Mouse (Mus musculus): ENCODE measurements around the gene Bptf. TPM values are rescaled to one million over a fixed set of nuclear protein-coding genes. Genes with fewer than 3 reads are reported as not detected.
"Not testable (repeated sequence)": the region's sequence is repeated elsewhere in the genome, so short reads cannot be mapped to it uniquely, and the experiment has no call there.

Bptf gene
- total RNA-seq (2021), result 10 to 100 TPM; 22.4 to 24.2 TPM
- long read RNA-seq, experiment 1, partial matches to known transcripts, result 2 of 6 reads
- long read RNA-seq, experiment 1, other reads (novel, unspliced or antisense), result 4 of 6 reads
- long read RNA-seq, experiment 2, partial matches to known transcripts, result 0 of 4 reads
- long read RNA-seq, experiment 2, other reads (novel, unspliced or antisense), result 4 of 4 reads

DNA sequence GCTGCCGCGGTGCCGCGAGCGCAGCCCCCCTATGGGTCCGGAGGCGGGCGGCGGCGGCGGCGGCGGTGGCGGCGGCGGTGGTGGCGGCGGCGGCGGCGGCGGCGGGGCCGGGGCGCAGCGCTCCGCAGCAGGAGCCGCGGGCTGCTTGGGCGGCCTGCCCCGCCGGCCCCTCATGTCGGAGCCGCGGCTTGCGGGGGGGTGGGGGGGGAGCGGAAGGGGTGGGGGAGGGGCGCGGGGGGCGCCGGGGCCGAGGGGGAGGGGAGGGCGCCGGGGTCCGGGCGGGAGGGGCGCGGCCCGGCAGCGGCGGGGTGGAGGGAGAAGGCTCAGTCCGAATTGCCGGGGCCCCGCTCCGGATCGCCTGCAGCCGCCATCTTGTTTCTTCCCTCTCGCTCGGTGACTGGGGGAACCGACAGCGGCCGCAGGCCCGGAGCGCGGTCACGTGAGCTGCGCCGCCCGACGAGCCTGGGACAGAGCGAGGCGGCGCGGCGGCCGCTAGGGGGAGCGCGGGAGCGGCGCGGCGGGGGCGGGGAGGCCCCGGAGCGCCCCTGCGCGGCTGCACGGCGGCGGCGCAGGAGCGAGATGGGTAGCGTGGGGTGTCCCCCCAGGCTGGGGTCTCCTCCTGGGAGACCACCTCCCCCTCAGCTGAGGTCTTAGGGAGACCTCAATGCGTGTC lies at the start of gene Bptf:
TSS of gene Bptf (minus strand) at position 379 of the 673 bp plus-strand sequence.
- TF ChIP-seq CTCF (IDR thresholded peaks at IDR 0.05), result peak; percentile 95
- peak; percentile 96 for DNase-seq
- intact Hi-C loops (cut with DNase I), result loop anchor here (2.0 to 5.0 kb wide), 2 partner anchors 19 to 35 kb away; no protein-coding TSS in a partner anchor
- Histone ChIP-seq H3K27ac (peak within 1 kb of the TSS; percentile 94), H3K4me3 (peak within 1 kb of the TSS; percentile 94)

DNA sequence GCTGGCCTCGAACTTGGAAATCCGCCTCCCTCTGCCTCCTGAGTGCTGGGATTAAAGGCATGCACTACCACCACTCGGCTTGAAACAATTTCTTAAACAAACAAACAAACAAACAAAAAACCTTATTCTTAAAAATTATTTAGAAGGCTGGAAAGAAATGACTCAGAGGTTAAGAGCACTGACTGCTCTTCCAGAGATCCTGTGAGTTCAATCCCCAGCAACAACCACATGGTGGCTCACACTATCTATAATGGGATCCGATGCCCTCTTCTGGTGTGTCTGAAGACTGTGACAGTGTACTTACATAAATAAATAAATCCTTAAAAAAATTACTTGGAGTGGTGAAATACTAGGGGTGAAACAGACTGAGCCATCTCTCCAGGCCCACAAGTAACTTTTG lies 29.3 kb upstream of the Bptf start:
- Histone ChIP-seq H3K4me3 (no peak overlapping the region), H3K27ac (no peak overlapping the region)
- TF ChIP-seq CTCF (IDR thresholded peaks at IDR 0.05), result no peak
- intact Hi-C loops (cut with DNase I), result no loop called here
- no peak for DNase-seq

DNA sequence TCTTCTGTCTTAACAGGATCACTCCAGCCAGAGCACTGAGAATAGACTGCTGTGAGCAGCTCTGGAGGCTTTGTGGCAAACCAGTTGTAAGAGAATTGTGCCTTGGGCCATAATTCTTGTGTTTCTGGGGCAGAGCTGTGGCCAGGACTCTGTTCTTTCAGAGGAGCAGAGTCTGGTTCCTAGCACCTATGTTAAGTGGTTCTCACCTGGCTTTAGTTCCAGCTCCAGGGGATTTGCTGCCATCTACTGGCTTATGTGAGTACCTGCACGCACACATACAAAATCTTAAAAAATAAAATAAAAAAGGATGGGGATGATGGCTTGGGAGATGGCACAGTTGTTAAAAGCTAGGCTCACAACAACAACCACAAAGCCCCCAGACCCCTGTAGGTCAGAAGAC lies 27.1 kb upstream of the Bptf start:
- DNase-seq, result no peak
- H3K4me3 ChIP-seq, result no peak overlapping the region
- intact Hi-C loops (cut with DNase I), result no loop called here
- peak; percentile 63 for TF ChIP-seq CTCF (IDR thresholded peaks at IDR 0.05)
- H3K27ac ChIP-seq, result no peak overlapping the region

DNA sequence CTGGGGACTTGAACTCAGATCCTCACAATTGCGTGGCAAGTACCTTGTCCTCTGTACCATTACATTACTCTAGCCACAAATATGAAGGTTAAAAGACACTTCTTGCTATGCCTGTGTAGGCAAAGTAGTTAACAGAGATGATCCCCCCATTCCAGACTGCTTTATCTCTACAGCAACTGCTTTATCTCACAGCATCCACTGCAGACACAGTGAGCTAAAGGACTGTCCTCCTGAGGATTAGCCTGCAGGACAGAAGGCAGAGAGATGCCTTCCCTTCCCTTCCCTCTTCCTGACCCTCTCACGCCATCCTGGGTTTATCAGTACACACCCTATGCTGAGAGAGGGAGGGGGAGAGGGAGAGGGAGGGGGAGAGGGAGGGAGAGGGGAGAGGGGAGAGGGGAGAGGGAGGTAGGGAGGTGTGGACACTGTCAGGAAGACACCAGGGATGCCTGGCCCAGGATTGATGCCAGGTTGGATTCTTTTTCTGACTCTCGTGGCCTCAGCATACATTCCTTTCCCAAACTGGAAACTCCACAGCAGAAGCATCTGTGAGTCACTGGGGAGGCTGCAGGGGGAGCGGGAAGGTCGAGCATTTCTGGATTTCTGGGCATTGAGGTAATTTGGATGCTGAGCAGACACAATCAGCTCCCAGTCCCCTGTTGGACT lies 25.2 kb upstream of the Bptf start:
- intact Hi-C loops (cut with DNase I), result no loop called here
- Histone ChIP-seq H3K27ac (no peak overlapping the region), H3K4me3 (no peak overlapping the region)
- no peak for TF ChIP-seq CTCF (IDR thresholded peaks at IDR 0.05)
- peak; percentile 31 for DNase-seq

DNA sequence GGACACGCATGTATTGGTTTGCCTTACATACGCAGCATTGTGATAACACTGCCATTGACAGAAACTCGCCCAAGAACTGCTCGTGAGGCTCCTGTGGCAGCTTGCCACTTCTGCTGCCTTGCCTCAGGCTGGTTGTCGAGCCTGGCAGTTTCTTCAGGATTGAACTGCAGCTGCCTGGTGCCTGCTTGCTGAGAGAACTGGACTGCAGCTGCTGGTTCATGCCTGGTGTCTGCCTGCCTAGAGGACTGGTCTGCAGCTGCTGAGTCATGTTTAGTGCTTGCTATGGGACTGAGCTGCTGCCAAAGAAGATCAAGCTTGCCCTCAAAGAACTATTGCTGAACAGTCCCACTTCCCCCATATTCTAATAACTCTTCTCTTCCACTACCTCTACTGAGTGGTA lies 23.4 kb upstream of the Bptf start:
- intact Hi-C loops (cut with DNase I), result no loop called here
- no peak for TF ChIP-seq CTCF (IDR thresholded peaks at IDR 0.05)

DNA sequence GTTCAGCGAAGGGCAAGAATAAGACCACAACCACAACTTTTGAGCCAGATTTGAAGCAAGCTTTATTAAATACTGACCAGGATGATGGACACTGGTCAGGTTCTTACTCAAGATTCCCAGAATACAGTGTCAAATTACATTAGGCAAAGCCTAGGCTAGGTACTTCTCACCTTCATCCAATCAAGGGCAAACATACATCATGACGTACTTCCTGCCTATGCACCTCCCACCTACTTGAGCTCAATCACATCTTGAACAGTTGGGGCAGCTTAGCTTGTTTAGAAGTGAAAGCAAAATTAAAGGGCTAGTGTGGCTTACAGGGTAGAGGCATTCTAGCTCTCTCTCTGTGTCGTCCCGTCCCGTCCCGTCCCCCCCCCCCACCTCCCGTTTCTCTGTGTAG lies 22.5 kb upstream of the Bptf start:
- no peak for TF ChIP-seq CTCF (IDR thresholded peaks at IDR 0.05)
- DNase-seq, result no peak
- intact Hi-C loops (cut with DNase I), result loop anchor here (5.0 kb wide), 1 partner anchor 52 kb away; no protein-coding TSS in a partner anchor
- no peak overlapping the region for H3K4me3 ChIP-seq
- no peak overlapping the region for H3K27ac ChIP-seq

More for the DNA sequence above, 23.4 kb upstream of the Bptf start:
- DNase-seq, result no peak
- Histone ChIP-seq H3K4me3 (no peak overlapping the region), H3K27ac (no peak overlapping the region)

DNA sequence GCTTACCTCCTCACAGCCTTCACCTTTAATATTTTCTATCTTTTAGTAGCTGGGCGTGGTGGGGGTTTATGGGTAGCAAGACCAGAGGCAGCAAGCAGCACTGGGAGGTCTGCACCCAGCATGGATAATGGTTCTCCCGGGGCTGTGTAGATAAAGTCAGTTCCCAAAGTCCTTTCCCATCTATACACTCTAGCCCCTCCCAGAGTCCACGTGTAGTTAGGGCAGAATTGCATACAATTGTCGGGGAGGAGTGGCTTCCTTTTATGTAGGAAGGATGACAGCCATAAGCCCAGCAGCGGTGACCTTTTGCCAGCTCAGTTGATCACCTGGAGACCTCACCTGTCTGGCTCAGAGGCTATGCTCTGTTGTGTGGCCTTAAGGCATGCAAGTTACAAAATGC lies 21.7 kb upstream of the Bptf start:
- H3K27ac ChIP-seq, result no peak overlapping the region
- DNase-seq, result no peak
- TF ChIP-seq CTCF (IDR thresholded peaks at IDR 0.05), result no peak
- no peak overlapping the region for H3K4me3 ChIP-seq
- intact Hi-C loops (cut with DNase I), result loop anchor here (5.0 kb wide), 1 partner anchor 51 kb away; no protein-coding TSS in a partner anchor

DNA sequence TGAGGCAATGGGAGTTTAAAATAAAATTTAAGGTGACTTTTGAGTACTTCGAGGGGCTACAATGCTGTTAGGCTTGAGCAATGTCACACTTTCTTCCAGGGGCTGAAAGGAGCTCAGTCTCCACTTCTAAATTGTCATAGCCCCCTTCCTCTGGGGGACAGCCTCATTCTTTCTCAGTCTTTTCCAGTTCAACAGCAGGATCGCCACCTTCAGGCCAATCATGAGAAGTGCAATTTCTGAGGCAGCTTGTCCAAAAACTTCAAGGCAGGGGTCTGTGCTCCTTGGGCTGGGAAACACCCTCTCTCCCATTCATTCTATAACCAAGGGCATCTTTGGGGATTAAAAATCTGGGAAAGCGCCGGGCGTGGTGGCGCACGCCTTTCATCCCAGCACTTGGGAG lies 19.9 kb upstream of the Bptf start:
- no peak overlapping the region for H3K27ac ChIP-seq
- intact Hi-C loops (cut with DNase I), result loop anchor here (5.0 kb wide), 1 partner anchor 50 kb away; no protein-coding TSS in a partner anchor
- peak; percentile 64 for TF ChIP-seq CTCF (IDR thresholded peaks at IDR 0.05)
- DNase-seq, result no peak
- H3K4me3 ChIP-seq, result no peak overlapping the region

DNA sequence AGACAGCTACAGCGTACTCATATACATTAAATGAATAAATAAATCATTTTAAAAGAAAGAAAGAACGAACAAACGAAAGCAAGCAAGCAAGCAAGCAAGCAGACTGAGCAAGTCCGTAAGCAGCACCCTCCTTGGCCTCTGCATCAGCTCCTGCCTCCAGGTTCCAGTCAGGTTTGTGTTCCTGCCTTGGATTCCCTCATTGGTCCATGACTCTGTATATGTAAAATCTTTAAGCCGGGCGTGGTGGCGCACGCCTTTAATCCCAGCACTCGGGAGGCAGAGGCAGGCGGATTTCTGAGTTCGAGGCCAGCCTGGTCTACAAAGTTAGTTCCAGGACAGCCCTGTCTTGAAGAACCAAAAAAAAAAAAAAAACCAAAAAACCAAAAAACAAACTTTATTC lies 12.0 kb upstream of the Bptf start:
- H3K27ac ChIP-seq; intact Hi-C loops (cut with DNase I); H3K4me3 ChIP-seq; DNase-seq: not testable (repeated sequence)

DNA sequence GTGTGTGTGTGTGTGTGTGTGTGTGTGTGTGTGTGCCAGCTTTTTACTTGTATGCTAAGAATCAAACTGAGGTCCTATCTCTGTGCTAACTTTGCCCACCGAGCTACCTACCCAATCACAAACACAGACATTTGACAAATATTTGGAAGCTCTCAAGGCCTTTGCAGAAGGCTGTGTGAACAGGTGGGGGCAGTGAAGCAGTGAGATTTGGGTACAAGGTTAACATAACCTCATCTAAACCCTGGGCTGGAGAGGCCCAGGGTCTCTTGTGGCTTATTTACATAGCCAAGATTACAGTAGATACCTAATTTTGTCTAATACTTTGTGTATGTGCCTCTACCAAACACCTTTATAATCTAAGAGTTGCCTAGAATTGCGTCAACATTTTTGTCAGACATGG lies 10.5 kb upstream of the Bptf start:
- H3K27ac ChIP-seq, result no peak overlapping the region
- intact Hi-C loops (cut with DNase I), result no loop called here
- DNase-seq, result no peak
- no peak for TF ChIP-seq CTCF (IDR thresholded peaks at IDR 0.05)
- H3K4me3 ChIP-seq, result no peak overlapping the region

DNA sequence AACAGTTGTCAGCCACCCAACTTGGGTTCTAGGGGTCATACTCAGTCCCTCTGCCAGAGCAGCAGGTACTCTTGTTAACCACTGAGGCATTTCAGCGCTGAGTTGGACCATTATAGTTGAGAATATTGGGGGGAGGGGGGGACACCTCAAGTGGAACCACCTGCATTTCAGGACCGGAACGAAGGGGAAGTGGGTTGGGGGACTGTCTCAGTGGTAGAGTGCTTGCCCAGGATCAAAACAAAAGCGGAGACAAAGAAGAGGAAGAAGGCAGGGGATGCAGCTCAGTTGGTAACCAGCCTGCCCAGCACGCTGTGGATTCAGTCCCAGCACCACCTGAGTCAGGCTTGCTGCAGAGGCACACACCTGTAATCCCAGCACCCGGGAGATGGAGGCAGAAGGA lies 8.8 kb upstream of the Bptf start:
- H3K27ac ChIP-seq, result no peak overlapping the region
- no peak for DNase-seq
- H3K4me3 ChIP-seq, result no peak overlapping the region
- TF ChIP-seq CTCF (IDR thresholded peaks at IDR 0.05), result no peak
- intact Hi-C loops (cut with DNase I), result no loop called here

DNA sequence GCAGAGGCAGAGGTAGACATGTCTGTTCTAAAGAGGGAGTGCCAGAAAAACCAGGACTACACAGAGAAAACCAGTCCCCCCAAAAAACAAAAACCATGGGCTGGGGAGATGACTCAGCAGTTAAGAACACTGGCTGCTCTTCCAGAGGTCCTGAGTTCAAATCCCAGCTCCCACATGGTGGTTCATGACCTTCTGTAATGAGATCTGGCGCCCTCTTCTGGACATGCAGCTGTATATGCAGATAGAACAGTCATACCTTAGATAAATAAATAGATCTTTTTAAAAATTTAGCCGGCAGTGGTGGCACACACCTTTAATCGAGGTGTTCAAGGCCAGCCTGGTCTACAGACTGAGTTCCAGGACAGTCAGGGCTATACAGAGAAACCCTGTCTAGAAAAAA lies 6.7 kb upstream of the Bptf start:
- intact Hi-C loops (cut with DNase I), result no loop called here
- Histone ChIP-seq H3K4me3 (no peak overlapping the region), H3K27ac (no peak overlapping the region)
- DNase-seq, result peak; percentile 28
- TF ChIP-seq CTCF (IDR thresholded peaks at IDR 0.05), result peak; percentile 51

DNA sequence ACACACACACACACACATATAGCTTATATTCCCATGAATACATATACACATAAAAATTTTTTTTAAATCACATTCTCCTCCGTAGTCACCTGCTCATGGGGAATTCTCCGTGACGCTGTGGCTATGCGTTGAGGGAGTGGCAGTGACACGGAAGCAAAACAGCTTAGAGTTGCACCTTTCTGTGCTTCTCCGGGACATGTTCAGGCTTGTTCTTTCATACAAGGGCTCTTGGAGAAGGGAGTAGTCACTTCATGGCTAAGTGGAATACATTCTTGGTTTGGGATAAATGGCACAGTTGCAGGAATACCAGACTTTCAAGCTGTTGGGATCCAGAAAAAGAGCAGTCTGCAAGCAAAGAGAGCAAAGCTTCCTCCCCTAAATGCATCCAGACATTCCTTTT lies 5.7 kb upstream of the Bptf start:
- intact Hi-C loops (cut with DNase I), result no loop called here

DNA sequence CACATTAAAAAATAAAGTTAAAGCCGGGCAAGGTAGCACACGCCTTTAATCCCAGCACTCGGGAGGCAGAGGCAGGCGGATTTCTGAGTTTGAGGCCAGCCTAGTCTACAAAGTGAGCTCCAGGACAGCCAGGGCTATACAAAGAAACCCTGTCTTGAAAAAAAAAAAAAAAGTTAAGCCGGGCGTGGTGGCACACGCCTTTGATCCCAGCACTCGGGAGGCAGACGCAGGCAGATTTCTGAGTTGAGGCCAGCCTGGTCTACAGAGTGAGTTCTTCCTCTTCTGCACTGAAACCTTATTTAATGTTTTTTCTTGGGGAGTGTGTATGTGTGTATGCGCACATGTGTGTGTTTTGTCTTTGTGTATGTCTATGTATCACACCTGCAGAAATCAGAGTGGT lies 4.5 kb upstream of the Bptf start:
- intact Hi-C loops (cut with DNase I); DNase-seq; H3K27ac ChIP-seq; H3K4me3 ChIP-seq: not testable (repeated sequence)

More for the DNA sequence above, 5.7 kb upstream of the Bptf start:
- Histone ChIP-seq H3K4me3 (no peak overlapping the region), H3K27ac (no peak overlapping the region)
- no peak for DNase-seq
- no peak for TF ChIP-seq CTCF (IDR thresholded peaks at IDR 0.05)

Measured in gastrocnemius, adult 2 months (tissue).